Mouse (Mus musculus): ENCODE measurements around the gene Cep295nl. TPM values are rescaled to one million over a fixed set of nuclear protein-coding genes. Genes with fewer than 3 reads are reported as not detected.

Gene Cep295nl
- polyA plus RNA-seq, 1 experiment from 2014 or later = 0.40 TPM

GRCm38 (mm10) chr11:118372641-118373040 lies 30.3 kb upstream of the Cep295nl start:
- ATAC-seq (ENCODE audit: low FRiP score) (no peak), DNase-seq (ENCODE audit: low spot score, missing footprints) (peak; percentile 73)
- no peaks in the 10 kb centered on the region for H3K9me3 ChIP-seq (ENCODE audit: control insufficient read depth, low read length)
- no peaks in the 10 kb centered on the region for H3K36me3 ChIP-seq (ENCODE audit: control insufficient read depth, insufficient read depth, low read length)
- H3K4me3 ChIP-seq (ENCODE audit: low read depth, low read length) = no peak overlapping the region
- WGBS = 54% methylated on average over 7 of the region's 7 CpGs
- H3K4me2 ChIP-seq = no peak overlapping the region
- no peaks in the 10 kb centered on the region for H3K4me1 ChIP-seq (ENCODE audit: control insufficient read depth, insufficient read depth, low read length)
- no peaks in the 10 kb centered on the region for H3K27me3 ChIP-seq (ENCODE audit: control insufficient read depth, insufficient read depth, low read length)
- H3K27ac ChIP-seq (ENCODE audit: low read depth, low read length) = no peak overlapping the region
- no peak overlapping the region for H3K9ac ChIP-seq (ENCODE audit: low read length)

DNA sequence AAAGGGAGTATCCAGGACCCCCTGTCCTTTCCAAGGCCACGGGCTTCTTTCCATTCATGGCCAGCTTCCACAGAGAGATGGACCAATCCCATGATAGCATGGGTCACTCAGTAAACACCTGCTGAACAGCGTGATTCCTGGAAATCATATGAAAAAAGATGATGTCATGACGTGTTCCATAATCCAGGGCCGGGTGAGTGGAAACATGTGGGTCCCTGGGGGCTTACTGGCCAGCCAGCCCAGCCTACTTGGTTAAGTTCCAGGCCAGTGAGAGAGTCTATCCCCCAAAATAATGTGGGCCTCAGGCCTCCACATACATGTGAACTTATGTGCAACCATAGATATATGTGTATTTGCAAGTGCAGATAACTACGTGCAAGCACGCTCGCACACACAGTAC lies 29.6 kb upstream of the Cep295nl start:
- Histone ChIP-seq H3K27ac (ENCODE audit: low read depth, low read length) (no peak overlapping the region), H3K9ac (ENCODE audit: low read length) (no peak overlapping the region), H3K4me3 (ENCODE audit: low read depth, low read length) (no peak overlapping the region), H3K4me2 (no peak overlapping the region), H3K4me1 (ENCODE audit: control insufficient read depth, insufficient read depth, low read length) (no peaks in the 10 kb centered on the region), H3K36me3 (ENCODE audit: control insufficient read depth, insufficient read depth, low read length) (no peaks in the 10 kb centered on the region), H3K27me3 (ENCODE audit: control insufficient read depth, insufficient read depth, low read length) (no peaks in the 10 kb centered on the region), H3K9me3 (ENCODE audit: control insufficient read depth, low read length) (no peaks in the 10 kb centered on the region)
- DNase-seq (ENCODE audit: low spot score, missing footprints) (peak; percentile 4), ATAC-seq (ENCODE audit: low FRiP score) (no peak)
- 88% methylated on average over 7 of the region's 7 CpGs for WGBS

DNA sequence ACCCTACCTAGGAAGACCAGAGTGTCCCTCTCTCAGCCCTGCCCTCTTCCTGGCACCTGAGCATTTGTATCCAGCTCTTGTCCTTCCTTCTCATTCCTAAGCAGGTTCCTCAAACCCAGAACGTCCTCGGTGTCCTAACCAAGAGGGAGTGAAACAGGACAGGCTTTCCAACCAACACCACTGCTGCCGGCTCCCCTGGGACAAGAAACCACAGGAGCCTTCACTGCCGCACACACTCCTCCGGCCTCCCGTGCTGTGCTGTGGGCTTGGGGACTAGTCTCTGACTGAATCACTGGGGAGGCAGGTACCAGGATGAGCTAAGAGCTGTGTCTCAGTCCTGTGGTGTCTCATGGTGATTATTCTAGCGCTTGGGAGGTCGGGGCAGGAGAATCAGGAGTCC lies 27.4 kb upstream of the Cep295nl start:
- H3K36me3 ChIP-seq (ENCODE audit: control insufficient read depth, insufficient read depth, low read length) = no peaks in the 10 kb centered on the region
- no peak overlapping the region for H3K27ac ChIP-seq (ENCODE audit: low read depth, low read length)
- no peak overlapping the region for H3K4me3 ChIP-seq (ENCODE audit: low read depth, low read length)
- DNase-seq (ENCODE audit: low spot score, missing footprints) = peak; percentile 49
- 78% methylated on average over 8 of the region's 8 CpGs for WGBS
- no peaks in the 10 kb centered on the region for H3K27me3 ChIP-seq (ENCODE audit: control insufficient read depth, insufficient read depth, low read length)
- H3K9me3 ChIP-seq (ENCODE audit: control insufficient read depth, low read length) = no peaks in the 10 kb centered on the region
- no peak overlapping the region for H3K4me2 ChIP-seq
- ATAC-seq (ENCODE audit: low FRiP score) = no peak
- no peaks in the 10 kb centered on the region for H3K4me1 ChIP-seq (ENCODE audit: control insufficient read depth, insufficient read depth, low read length)
- H3K9ac ChIP-seq (ENCODE audit: low read length) = no peak overlapping the region

DNA sequence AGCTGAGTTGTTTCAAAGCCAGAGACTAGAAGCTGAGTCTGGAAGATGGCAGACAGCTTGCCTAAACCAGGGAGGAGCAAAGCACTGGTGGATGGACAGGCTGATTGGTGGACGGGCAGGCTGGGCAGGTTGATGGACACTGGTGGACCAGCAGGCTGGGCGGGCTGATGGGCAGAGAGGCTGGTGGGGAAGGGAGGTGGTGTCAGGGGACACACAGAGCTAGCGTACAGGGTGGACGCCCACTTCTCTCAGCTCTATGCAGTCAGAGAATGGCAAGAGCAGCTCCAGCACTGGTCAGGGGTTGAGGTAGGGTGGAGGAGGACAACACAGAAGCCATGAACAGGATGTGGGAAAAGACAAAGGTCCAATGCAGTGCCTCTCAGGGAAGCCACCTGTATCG lies 27.0 kb upstream of the Cep295nl start:
- no peak overlapping the region for H3K4me2 ChIP-seq
- H3K9ac ChIP-seq (ENCODE audit: low read length) = no peak overlapping the region
- no peaks in the 10 kb centered on the region for H3K9me3 ChIP-seq (ENCODE audit: control insufficient read depth, low read length)
- no peaks in the 10 kb centered on the region for H3K36me3 ChIP-seq (ENCODE audit: control insufficient read depth, insufficient read depth, low read length)
- peak; percentile 53 for DNase-seq (ENCODE audit: low spot score, missing footprints)
- ATAC-seq (ENCODE audit: low FRiP score) = no peak
- WGBS = 87% methylated on average over 5 of the region's 5 CpGs
- no peak overlapping the region for H3K27ac ChIP-seq (ENCODE audit: low read depth, low read length)
- no peak overlapping the region for H3K4me3 ChIP-seq (ENCODE audit: low read depth, low read length)
- H3K4me1 ChIP-seq (ENCODE audit: control insufficient read depth, insufficient read depth, low read length) = no peaks in the 10 kb centered on the region
- H3K27me3 ChIP-seq (ENCODE audit: control insufficient read depth, insufficient read depth, low read length) = no peaks in the 10 kb centered on the region

DNA sequence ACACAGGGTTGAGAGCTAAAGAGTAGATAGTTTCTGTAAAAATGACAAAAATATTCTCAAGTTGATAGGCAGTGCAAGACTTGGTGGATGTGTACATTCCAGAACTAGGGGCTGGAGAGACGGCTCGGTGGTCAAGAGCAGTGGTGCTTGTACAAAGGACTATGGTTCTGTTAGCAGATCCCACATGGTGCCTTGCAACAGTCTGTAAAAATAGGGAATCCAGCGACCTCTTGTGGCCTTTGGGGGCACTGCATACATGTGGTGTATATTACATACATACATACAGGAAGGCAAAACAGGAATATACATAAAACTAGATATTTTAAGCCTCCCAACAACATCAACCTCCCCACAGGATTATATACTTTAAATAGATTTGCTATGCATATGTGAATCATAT lies 26.0 kb upstream of the Cep295nl start:
- 65% methylated on average over 3 of the region's 3 CpGs for whole genome bisulfite sequencing
- H3K4me2 ChIP-seq = no peak overlapping the region
- no peaks in the 10 kb centered on the region for H3K27me3 ChIP-seq (ENCODE audit: control insufficient read depth, insufficient read depth, low read length)
- H3K27ac ChIP-seq (ENCODE audit: low read depth, low read length) = no peak overlapping the region
- H3K4me1 ChIP-seq (ENCODE audit: control insufficient read depth, insufficient read depth, low read length) = no peaks in the 10 kb centered on the region; the same call in 1 of the 2 replicates
- DNase-seq (ENCODE audit: low spot score, missing footprints) = peak; percentile 86
- no peaks in the 10 kb centered on the region for H3K36me3 ChIP-seq (ENCODE audit: control insufficient read depth, insufficient read depth, low read length)
- H3K9me3 ChIP-seq (ENCODE audit: control insufficient read depth, low read length) = no peaks in the 10 kb centered on the region
- H3K4me3 ChIP-seq (ENCODE audit: low read depth, low read length) = no peak overlapping the region
- H3K9ac ChIP-seq (ENCODE audit: low read length) = no peak overlapping the region
- no peak for ATAC-seq (ENCODE audit: low FRiP score)

- no peaks in the 10 kb centered on the region for H3K9me3 ChIP-seq (ENCODE audit: control insufficient read depth, low read length)
- no peak overlapping the region for H3K9ac ChIP-seq (ENCODE audit: low read length)
- no peak overlapping the region for H3K27ac ChIP-seq (ENCODE audit: low read depth, low read length)
- H3K4me3 ChIP-seq (ENCODE audit: low read depth, low read length) = no peak overlapping the region
- H3K4me2 ChIP-seq = no peak overlapping the region
- no peak for ATAC-seq (ENCODE audit: low FRiP score)
- H3K36me3 ChIP-seq (ENCODE audit: control insufficient read depth, insufficient read depth, low read length) = no peaks in the 10 kb centered on the region
- DNase-seq (ENCODE audit: low spot score, missing footprints) = peak; percentile 66
- WGBS = 76% methylated on average over 8 of the region's 8 CpGs
- no peaks in the 10 kb centered on the region; the same call in 1 of the 2 replicates for H3K4me1 ChIP-seq (ENCODE audit: control insufficient read depth, insufficient read depth, low read length)
- no peaks in the 10 kb centered on the region for H3K27me3 ChIP-seq (ENCODE audit: control insufficient read depth, insufficient read depth, low read length)
Observed at GRCm38 (mm10) chr11:118366559-118366958, 24.3 kb upstream of the Cep295nl start.

- no peaks in the 10 kb centered on the region for H3K27me3 ChIP-seq (ENCODE audit: control insufficient read depth, insufficient read depth, low read length)
Observed at GRCm38 (mm10) chr11:118366108-118366507, 23.8 kb upstream of the Cep295nl start.

DNA sequence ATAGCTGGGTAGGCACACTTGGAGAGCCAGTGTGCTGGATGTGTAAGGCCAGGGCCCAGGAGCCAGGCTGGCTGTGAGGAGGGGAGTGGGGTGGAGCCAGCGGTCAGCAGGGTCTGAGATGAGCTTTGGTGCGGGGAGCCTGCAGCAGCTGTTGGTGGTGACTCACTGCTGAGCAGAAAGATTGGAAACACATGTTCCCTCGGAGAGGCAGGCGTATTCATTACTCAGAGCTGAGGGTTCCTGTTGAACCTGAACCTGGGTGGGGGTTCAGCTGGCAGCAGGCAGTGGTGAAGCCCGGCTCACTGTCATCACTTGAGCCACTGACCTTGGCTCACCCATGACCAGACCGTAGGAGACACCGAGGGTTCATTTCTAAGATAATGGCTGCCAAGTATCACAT lies 22.9 kb upstream of the Cep295nl start:
- WGBS = 71% methylated on average over 7 of the region's 7 CpGs
- ATAC-seq (ENCODE audit: low FRiP score) (no peak), DNase-seq (ENCODE audit: low spot score, missing footprints) (peak; percentile 77)
- Histone ChIP-seq H3K9me3 (ENCODE audit: control insufficient read depth, low read length) (no peaks in the 10 kb centered on the region), H3K4me3 (ENCODE audit: low read depth, low read length) (no peak overlapping the region), H3K27ac (ENCODE audit: low read depth, low read length) (no peak overlapping the region), H3K36me3 (ENCODE audit: control insufficient read depth, insufficient read depth, low read length) (no peaks in the 10 kb centered on the region), H3K9ac (ENCODE audit: low read length) (no peak overlapping the region), H3K4me2 (no peak overlapping the region), H3K27me3 (ENCODE audit: control insufficient read depth, insufficient read depth, low read length) (no peaks in the 10 kb centered on the region), H3K4me1 (ENCODE audit: control insufficient read depth, insufficient read depth, low read length) (no peaks in the 10 kb centered on the region; the same call in 1 of the 2 replicates)

More at GRCm38 (mm10) chr11:118366108-118366507, 23.8 kb upstream of the Cep295nl start:
- no peaks in the 10 kb centered on the region for H3K36me3 ChIP-seq (ENCODE audit: control insufficient read depth, insufficient read depth, low read length)
- 75% methylated on average over 3 of the region's 3 CpGs for WGBS
- H3K4me2 ChIP-seq = no peak overlapping the region
- ATAC-seq (ENCODE audit: low FRiP score) = no peak
- no peak overlapping the region for H3K27ac ChIP-seq (ENCODE audit: low read depth, low read length)
- H3K4me1 ChIP-seq (ENCODE audit: control insufficient read depth, insufficient read depth, low read length) = no peaks in the 10 kb centered on the region; the same call in 1 of the 2 replicates
- H3K4me3 ChIP-seq (ENCODE audit: low read depth, low read length) = no peak overlapping the region
- no peak overlapping the region for H3K9ac ChIP-seq (ENCODE audit: low read length)
- H3K9me3 ChIP-seq (ENCODE audit: control insufficient read depth, low read length) = no peaks in the 10 kb centered on the region
- peak; percentile 14 for DNase-seq (ENCODE audit: low spot score, missing footprints)

DNA sequence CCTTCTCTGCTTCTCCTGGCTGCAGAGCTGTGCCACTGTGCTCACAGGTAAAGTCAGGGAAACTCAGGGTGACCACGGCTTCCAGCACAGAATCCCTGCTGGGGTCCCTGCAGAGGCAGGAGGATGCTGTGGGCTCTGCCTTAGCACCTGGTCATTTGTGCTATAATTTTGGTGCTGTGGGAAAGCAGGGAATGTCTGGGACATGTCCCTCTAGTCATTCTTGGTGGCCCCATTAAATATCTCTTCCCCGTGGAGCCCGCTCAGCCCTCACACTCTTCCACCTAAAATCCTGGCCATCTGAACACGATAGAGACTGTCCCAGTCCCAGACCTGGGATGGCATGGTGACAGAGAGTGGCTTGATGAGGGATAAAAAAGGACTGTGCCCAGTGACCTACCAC lies 21.7 kb upstream of the Cep295nl start:
- H3K9me3 ChIP-seq (ENCODE audit: control insufficient read depth, low read length) = no peaks in the 10 kb centered on the region
- peak; percentile 67 for DNase-seq (ENCODE audit: low spot score, missing footprints)
- H3K4me3 ChIP-seq (ENCODE audit: low read depth, low read length) = no peak overlapping the region
- no peaks in the 10 kb centered on the region for H3K27me3 ChIP-seq (ENCODE audit: control insufficient read depth, insufficient read depth, low read length)
- no peak overlapping the region for H3K9ac ChIP-seq (ENCODE audit: low read length)
- no peak overlapping the region for H3K4me2 ChIP-seq
- no peak for ATAC-seq (ENCODE audit: low FRiP score)
- H3K27ac ChIP-seq (ENCODE audit: low read depth, low read length) = no peak overlapping the region
- H3K4me1 ChIP-seq (ENCODE audit: control insufficient read depth, insufficient read depth, low read length) = no peaks in the 10 kb centered on the region; the same call in 1 of the 2 replicates
- H3K36me3 ChIP-seq (ENCODE audit: control insufficient read depth, insufficient read depth, low read length) = no peaks in the 10 kb centered on the region
- WGBS = 78% methylated on average over 4 of the region's 4 CpGs

All from midbrain, embryonic 11.5 days (tissue).